Mouse (Mus musculus): ENCODE data around the gene Zfp143. TPM values are rescaled to one million over a fixed set of nuclear protein-coding genes. Genes with fewer than 3 reads are reported as not detected.
A peak's percentile ranks its signal among the peaks of the same experiment; 100 is the strongest.
"Not testable (repeated sequence)": the region's sequence is repeated elsewhere in the genome, so short reads cannot be mapped to it uniquely, and the experiment has no call there.

The Zfp143 gene
- polyA plus RNA-seq, 1 experiment from 2014 or later: 26.1 TPM

GRCm38 (mm10) chr7:110122289-110122564, 61.2 kb downstream of the Zfp143 start:
- Histone ChIP-seq H3K36me3 (replicated peaks) (peaks cover 29% of the 10 kb centered on the region), H3K27ac (replicated peaks) (peak overlapping the region; percentile 98), H3K9me3 (no peaks in the 10 kb centered on the region), H3K27me3 (replicated peaks; ENCODE audit: low read depth, poor library complexity, severe bottlenecking) (no peaks in the 10 kb centered on the region), H3K4me3 (peak overlapping the region; percentile 99), H3K4me1 (peaks cover 28% of the 10 kb centered on the region)
- no peak for DNase-seq (ENCODE audit: low spot score)
- under 1% methylated on average over 27 of the region's 27 CpGs for WGBS

GRCm38 (mm10) chr7:110122565-110123422, 61.8 kb downstream of the Zfp143 start:
- Histone ChIP-seq H3K27me3 (replicated peaks; ENCODE audit: low read depth, poor library complexity, severe bottlenecking) (no peaks in the 10 kb centered on the region), H3K4me1 (peaks cover 28% of the 10 kb centered on the region), H3K9me3 (no peaks in the 10 kb centered on the region), H3K27ac (replicated peaks) (peak overlapping the region; percentile 98), H3K36me3 (replicated peaks) (peaks cover 34% of the 10 kb centered on the region), H3K4me3 (peak overlapping the region; percentile 99)
- WGBS: under 1% methylated on average over 74 of the region's 74 CpGs
- DNase-seq (ENCODE audit: low spot score): peak; percentile 74

DNA sequence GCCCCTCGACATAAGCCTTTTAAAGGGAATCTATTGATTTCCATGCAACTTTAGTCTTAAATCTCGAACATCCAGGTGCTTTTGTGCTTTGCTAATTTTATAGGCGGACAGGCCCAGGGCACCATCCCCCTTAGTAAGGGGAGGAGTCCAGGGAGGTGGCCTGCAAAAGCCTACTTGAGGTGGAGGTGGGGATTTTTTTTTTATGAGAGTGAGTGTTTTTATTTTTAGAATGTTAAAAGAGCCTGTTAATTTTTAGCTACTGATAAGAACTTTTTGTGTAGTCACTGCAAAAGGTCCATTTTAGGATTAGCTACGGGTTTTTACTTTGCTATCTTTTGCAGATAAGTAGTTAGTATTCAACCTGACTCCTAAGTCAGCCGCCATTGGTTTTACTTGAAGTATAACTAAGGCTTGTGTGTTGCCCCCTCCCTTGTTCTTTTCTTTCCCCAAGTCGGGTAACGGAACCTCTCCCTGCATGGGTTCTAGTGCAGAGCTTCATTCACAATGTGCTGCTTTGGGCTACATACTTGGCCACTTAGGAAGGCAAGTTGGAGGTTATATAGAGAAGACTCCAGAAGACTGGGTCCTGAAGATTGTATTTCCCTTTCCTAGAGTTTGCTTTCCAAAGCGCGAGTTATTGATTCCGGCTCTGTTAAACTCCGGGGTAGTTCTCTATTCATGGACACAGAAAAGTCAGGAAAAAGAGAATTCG, 63.0 kb downstream of the Zfp143 start:
- Histone ChIP-seq H3K27ac (replicated peaks) (peak overlapping the region; percentile 98; the same call in 1 of the 2 replicates), H3K4me3 (peak overlapping the region; percentile 99), H3K27me3 (replicated peaks; ENCODE audit: low read depth, poor library complexity, severe bottlenecking) (no peaks in the 10 kb centered on the region), H3K4me1 (peaks cover 28% of the 10 kb centered on the region), H3K9me3 (no peaks in the 10 kb centered on the region), H3K36me3 (replicated peaks) (peaks cover 46% of the 10 kb centered on the region)
- WGBS: 68% methylated on average over 12 of the region's 12 CpGs
- DNase-seq (ENCODE audit: low spot score): no peak

GRCm38 (mm10) chr7:110128566-110128965, 67.5 kb downstream of the Zfp143 start:
- Histone ChIP-seq H3K36me3 (replicated peaks) (peaks cover 92% of the 10 kb centered on the region), H3K4me1 (peaks cover 17% of the 10 kb centered on the region), H3K27me3 (replicated peaks; ENCODE audit: low read depth, poor library complexity, severe bottlenecking) (no peaks in the 10 kb centered on the region), H3K4me3 (no peak overlapping the region), H3K27ac (replicated peaks) (no peak overlapping the region), H3K9me3 (no peaks in the 10 kb centered on the region)
- 89% methylated on average over 2 of the region's 2 CpGs for WGBS
- no peak for DNase-seq (ENCODE audit: low spot score)

DNA sequence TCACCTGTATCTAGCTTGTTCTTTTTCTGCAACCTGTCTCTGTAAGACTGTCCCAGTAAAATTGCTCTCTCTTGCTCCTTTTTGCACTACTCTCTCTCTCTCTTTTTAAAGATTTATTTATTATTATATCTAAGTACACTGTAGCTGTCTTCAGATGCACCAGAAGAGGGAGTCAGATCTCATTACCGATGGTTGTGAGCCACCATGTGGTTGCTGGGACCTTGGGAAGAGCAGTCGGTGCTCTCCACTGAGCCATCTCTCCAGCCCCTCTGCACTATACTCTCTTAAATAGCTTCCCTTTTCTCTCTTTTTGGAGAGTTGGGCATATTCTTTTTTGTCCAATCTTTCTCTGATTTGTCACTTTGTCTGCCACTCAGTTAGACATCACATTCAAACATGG, 71.3 kb downstream of the Zfp143 start:
- H3K36me3 ChIP-seq (replicated peaks): peaks cover 100% of the 10 kb centered on the region
- H3K9me3 ChIP-seq; H3K27ac ChIP-seq (replicated peaks); H3K4me3 ChIP-seq; H3K27me3 ChIP-seq (replicated peaks; ENCODE audit: low read depth, poor library complexity, severe bottlenecking); DNase-seq (ENCODE audit: low spot score); H3K4me1 ChIP-seq: not testable (repeated sequence)
- 77% methylated on average over 2 of the region's 2 CpGs for WGBS

DNA sequence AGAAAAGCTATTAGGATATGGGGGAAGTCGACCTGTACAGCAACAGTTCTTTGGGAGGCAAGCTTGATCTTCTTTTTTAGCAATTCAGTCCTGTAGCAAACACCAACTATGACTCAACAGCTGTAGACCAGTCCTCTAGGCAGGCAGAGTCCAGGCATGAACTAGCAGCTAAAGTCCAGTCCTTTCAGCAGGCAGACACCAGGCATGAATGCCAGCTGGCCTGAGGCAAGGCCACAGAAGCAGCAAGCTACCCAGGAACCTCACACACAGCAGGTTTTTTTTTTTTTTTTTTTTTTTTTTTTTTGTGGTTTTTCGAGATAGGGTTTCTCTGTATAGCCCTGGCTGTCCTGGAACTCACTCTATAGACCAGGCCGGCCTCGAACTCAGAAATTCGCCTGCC, 73.0 kb downstream of the Zfp143 start:
- Histone ChIP-seq H3K27ac (replicated peaks) (no peak overlapping the region), H3K9me3 (no peaks in the 10 kb centered on the region), H3K4me3 (no peak overlapping the region), H3K27me3 (replicated peaks; ENCODE audit: low read depth, poor library complexity, severe bottlenecking) (no peaks in the 10 kb centered on the region), H3K4me1 (no peaks in the 10 kb centered on the region), H3K36me3 (replicated peaks) (peaks cover 100% of the 10 kb centered on the region)
- WGBS: 89% methylated on average over 5 of the region's 5 CpGs
- DNase-seq (ENCODE audit: low spot score): no peak

DNA sequence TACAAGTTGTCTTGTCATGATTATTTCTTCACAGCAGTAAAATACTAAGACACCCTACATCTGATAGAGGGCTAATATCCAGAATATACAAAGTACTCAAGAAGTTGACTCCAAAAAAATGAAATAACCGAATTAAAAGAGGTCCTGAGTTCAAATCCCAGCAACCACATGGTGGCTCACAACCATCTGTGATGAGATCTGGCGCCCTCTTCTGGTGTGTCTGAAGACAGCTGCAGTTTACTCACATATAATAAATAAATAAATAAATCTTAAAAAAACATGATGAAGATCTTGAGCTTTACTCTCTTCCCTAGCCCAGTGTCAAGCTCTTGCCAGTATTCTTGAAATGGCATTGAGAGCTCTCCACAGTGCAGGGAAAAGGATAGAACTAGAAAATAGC, 77.5 kb downstream of the Zfp143 start:
- H3K36me3 ChIP-seq (replicated peaks): peaks cover 100% of the 10 kb centered on the region
- WGBS: 84% methylated on average over 2 of the region's 2 CpGs

DNA sequence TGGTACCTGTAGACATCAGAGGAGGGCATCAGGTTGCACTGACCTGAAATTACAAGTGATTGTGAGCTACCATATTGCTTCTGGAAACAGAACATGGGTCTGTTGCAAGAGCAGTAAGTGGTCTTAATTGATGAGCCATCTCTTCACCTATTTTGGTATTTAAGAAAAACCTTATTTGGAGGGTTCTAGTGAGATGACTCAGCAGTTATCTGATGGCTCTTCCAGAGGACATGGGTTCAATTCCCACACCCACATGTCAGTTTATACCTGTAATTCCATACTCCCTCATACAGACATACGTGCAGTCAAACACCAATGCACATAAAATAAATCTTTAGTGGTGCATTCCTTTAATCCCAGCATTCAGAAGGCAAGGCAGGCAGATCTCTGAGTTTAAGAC, 82.8 kb downstream of the Zfp143 start:
- H3K27ac ChIP-seq (replicated peaks): no peak overlapping the region
- no peaks in the 10 kb centered on the region for H3K9me3 ChIP-seq
- WGBS: 95% methylated on average over 1 of the region's 1 CpGs
- no peaks in the 10 kb centered on the region for H3K4me1 ChIP-seq
- H3K27me3 ChIP-seq (replicated peaks; ENCODE audit: low read depth, poor library complexity, severe bottlenecking): no peaks in the 10 kb centered on the region
- peaks cover 89% of the 10 kb centered on the region for H3K36me3 ChIP-seq (replicated peaks)
- H3K4me3 ChIP-seq: no peak overlapping the region
- DNase-seq (ENCODE audit: low spot score): no peak

More for the DNA sequence above, 77.5 kb downstream of the Zfp143 start:
- H3K9me3 ChIP-seq: no peaks in the 10 kb centered on the region
- H3K27ac ChIP-seq (replicated peaks): no peak overlapping the region
- no peaks in the 10 kb centered on the region for H3K27me3 ChIP-seq (replicated peaks; ENCODE audit: low read depth, poor library complexity, severe bottlenecking)
- DNase-seq (ENCODE audit: low spot score): no peak
- H3K4me1 ChIP-seq: no peaks in the 10 kb centered on the region
- H3K4me3 ChIP-seq: no peak overlapping the region

Other genes starting within 250 kb of the Zfp143 start
- gene Scube2, start 195.5 kb upstream of the Zfp143 start, polyA plus RNA-seq (2016; fragmentation: Nextera tagmentation; extraction: Ambion mirVana): 0.77 and 4.1 TPM in 2 replicates
- 28.2 and 33.3 TPM in 2 replicates for gene Dennd5a, start 100.7 kb upstream of the Zfp143 start, polyA plus RNA-seq (2016; fragmentation: Nextera tagmentation; extraction: Ambion mirVana)
- gene Tmem41b, start 74.3 kb upstream of the Zfp143 start, polyA plus RNA-seq (2016; fragmentation: Nextera tagmentation; extraction: Ambion mirVana): 68.5 and 73.6 TPM in 2 replicates
- 57.0 and 57.5 TPM in 2 replicates for gene Ipo7, start 42.9 kb upstream of the Zfp143 start, polyA plus RNA-seq (2016; fragmentation: Nextera tagmentation; extraction: Ambion mirVana)
- 28.6 and 29.4 TPM in 2 replicates for gene Wee1, start 60.8 kb downstream of the Zfp143 start, polyA plus RNA-seq (2016; fragmentation: Nextera tagmentation; extraction: Ambion mirVana)
- 30.7 and 32.4 TPM in 2 replicates for gene Swap70, start 160.5 kb downstream of the Zfp143 start, polyA plus RNA-seq (2016; fragmentation: Nextera tagmentation; extraction: Ambion mirVana)

All from embryonic facial prominence, embryonic 10.5 days (tissue).